Mouse (Mus musculus) frontal cortex, adult (tissue): Measurements from ENCODE around the gene Tanc1.

Experiments used
- ATAC-seq: cut with Nextera tagmentation; 2 replicates; pipeline ENCODE4 v1.9.2; 2017; ENCODE audit warnings: mild to moderate bottlenecking, moderate library complexity, mixed read lengths; ENCODE audit not compliant: low TSS enrichment

The Tanc1 gene

DNA sequence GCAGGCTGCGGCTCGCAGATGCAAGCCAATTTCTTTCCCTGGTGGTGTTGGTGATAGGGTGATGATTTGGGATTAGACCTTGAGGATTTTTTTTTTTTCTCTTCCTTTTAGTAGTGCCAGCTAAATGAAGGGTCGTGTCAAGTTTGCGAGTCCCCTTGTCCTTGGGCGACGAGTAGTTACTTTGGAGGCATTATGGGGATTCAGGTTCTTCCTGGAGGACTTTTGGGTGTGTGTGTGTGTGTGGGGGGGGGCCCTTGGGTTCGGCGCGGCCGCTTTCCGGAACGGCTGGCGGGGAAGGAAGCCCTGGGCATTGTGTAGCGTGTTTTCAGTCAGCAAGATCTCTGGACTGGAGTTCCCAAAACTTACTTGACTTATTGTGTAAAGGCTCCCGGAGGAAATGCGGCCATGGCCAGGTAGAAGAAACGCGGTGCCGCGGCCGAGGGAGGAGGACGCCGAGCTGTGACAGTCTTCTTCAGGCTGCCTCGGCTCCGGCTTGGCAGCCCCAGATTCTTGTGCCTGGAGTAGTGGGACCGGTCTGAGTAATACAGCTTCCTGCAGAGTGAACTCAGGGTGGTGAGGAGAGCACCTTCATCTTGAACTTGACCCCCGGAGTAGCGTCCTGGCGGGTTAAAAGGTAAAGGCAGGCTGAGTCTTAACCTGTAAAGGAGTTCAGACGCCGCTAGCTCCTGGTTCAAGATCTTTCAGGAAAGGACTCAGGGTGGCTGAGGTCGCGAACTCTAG lies 1.1 kb downstream of the Tanc1 start:
- no peak for ATAC-seq

DNA sequence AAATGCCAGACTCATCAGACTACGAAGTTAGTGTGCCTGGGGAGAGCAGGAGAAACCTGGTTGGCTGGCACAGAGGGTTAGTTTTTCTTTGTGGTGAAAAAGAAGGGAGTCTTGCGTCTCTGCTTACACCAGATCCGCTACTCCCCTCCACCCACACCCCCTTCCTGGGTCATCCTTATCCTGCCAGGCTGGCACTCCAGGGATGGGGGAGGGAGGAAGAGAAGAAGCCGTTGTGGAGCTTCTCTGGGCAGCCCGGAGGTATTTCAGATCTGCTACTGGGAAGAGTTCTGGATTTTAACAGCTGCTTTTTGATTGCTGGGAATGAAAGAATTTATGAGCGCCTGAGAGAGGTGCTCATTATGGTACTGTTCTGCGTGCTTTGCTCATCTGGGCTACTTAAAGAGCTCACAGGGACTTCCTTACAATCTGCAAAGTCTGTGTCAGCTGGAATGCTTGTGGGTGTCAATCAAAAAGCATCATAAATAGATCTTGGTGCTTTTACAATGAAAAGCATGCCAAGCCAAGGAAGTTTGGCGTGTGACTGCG lies 1.7 kb downstream of the Tanc1 start:
- ATAC-seq = peak; percentile 18

- no peak for ATAC-seq
Measured at GRCm38 (mm10) chr2:59616890-59617289, 5.0 kb downstream of the Tanc1 start.

DNA sequence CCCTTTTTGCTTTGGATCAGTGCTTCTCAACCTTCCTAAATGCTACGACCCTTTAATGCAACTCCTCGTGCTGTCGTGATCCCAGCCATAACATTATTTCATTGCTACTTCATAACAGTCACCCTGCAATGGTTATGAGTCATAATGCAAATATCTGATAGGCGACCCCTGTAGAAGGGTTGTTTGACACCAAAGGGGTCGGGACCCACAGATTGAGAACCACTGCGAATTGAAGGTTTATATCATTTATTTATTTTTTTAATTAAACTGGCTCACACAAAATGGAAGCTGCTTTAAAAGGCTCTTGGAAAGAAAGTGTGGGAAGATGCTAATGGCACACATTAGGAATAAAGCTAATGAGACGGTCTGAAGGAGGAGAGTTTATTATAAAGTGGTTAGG lies 7.2 kb downstream of the Tanc1 start:
- no peak for ATAC-seq

DNA sequence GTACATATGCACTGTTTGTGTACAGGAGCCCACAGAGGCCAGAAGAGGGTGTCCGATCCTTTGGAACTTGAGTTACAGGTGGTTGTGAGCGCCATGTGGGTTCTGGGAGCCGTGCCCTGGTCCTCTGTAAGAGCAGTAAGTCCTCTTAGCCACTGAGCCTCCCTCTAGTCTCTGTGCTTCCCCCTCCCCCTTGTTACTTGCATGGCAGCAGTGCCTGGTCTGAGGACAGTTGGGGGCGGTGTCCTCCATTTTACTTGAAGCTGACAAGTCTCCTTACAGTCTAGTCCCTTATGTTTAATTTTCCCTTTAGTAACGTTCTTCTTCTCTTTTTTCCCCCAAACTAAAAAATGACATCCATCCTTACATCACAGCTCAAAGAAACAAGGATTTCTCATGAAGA lies 8.8 kb downstream of the Tanc1 start:
- no peak for ATAC-seq

GRCm38 (mm10) chr2:59622514-59623139 lies 10.8 kb downstream of the Tanc1 start:
- ATAC-seq = no peak

DNA sequence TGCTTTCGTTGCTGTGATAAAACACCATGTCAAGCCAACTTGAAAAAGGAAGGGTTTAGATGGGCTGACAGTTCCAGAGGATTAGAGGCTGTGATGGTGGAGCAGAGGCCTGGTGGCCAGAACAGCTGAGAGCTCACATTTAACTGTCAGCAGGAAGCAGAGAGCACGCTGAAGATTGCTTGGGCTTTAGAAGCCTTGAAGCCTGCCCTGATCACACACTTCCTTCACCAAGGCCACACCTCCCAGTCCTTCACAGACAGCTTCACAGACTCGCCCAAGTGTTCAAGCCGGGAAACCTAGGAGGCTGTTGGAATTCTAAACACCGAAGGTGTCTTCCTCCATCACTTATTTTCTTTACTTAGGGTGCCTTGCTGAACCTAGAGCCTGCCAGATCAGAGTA lies 12.0 kb downstream of the Tanc1 start:
- no peak for ATAC-seq

DNA sequence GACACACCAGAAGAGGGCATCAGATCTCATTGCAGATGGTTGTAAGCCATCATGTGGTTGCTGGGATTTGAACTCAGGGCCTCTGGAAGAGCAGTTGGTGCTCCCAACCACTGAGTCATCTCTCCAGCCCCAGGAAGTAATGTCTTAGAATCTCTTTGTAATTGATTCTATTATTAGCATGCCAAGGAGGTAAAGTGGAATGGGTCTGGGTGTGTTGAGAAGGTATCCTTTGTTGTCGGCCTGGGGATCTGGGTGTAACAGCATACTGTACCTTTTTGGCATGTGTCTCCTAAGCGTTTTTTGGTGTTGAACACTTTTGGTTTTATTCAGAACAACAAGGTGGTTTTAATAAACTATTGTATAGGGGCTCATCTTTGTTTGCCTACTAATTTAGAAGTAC lies 13.6 kb downstream of the Tanc1 start:
- no peak for ATAC-seq

GRCm38 (mm10) chr2:59625927-59626326 lies 14.1 kb downstream of the Tanc1 start:
- ATAC-seq = no peak

DNA sequence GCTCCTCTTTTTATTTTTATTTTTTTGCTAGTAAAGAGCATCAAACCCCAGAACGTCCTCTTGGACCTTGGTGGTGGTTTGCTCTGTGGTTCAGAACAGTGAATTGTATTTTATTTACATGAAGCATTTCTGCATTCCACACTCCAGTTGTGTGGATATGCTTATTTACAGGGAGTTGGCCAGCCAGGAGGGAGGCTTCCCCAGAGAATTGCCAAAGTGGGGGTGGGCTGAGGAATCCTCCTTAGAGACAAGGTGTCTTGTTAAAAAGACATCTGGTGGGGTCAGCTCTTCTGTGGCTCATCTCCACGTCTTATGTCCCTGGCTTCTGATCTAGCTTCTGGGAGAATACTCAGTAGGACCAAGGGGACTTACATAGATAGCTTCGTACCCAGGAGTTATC lies 14.6 kb downstream of the Tanc1 start:
- no peak for ATAC-seq

GRCm38 (mm10) chr2:59627502-59627901 lies 15.7 kb downstream of the Tanc1 start:
- peak; percentile 41; the same call in 1 of the 2 replicates for ATAC-seq

- peak; percentile 71 for ATAC-seq
Measured at GRCm38 (mm10) chr2:59628057-59628901, 16.4 kb downstream of the Tanc1 start.

DNA sequence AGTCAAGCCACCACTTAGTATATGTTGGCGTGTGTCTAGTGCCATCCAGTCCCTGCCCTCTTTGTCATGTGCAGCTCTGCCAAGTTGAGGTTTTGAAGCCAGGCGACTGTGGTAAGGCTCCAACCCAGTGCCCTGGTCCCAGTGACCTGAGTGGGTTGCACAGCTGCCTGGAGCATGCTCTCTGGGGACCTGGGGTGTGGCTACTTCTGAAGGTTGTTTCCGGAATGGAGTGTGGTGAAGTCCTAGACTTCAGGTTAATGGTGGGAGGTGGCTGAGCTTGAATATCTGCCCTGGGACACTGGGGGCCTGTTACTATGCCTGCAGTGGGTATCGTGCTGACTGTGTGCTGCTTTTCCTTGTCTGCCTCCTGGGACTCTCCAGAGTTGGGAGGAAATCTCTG lies 18.0 kb downstream of the Tanc1 start:
- ATAC-seq = no peak

- no peak for ATAC-seq
Measured at GRCm38 (mm10) chr2:59631406-59631805, 19.6 kb downstream of the Tanc1 start.

- ATAC-seq = no peak
Measured at GRCm38 (mm10) chr2:59633761-59634430, 22.1 kb downstream of the Tanc1 start.

DNA sequence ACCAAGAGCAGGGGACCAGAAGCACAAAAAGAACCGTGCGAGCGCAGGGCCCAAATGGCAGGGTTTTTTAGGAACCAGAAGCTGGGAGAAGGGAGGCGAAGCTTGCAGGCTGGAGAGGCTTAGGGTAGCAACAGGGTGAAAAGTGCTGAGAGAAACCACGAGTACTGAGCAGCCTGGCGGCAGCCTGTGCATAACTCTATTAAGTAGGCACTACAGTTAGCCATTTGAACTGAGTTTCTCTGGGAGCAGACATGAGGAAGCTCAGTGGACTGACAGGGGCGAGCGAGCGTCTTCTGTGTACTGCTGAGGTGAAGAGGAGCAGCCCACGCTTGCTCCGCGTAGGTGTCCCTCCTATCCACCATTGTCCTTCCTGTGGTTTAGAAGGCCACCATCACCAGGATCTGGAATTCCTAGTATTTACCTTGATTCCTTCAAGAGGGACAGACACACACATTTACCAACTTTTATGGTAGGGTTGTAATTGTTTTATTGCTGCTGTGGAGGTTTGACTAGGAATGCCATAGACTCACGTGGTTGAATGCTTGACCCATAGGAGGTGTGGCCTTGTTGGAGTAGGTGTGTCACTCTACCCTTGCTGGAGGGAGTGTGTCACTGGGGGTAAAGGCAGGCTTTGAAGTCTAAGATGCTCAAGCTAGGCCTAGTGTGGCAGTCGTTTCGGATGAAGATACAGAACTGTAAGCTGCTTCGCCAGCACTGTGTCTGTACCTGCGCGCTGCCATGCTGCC lies 25.4 kb downstream of the Tanc1 start:
- no peak for ATAC-seq

DNA sequence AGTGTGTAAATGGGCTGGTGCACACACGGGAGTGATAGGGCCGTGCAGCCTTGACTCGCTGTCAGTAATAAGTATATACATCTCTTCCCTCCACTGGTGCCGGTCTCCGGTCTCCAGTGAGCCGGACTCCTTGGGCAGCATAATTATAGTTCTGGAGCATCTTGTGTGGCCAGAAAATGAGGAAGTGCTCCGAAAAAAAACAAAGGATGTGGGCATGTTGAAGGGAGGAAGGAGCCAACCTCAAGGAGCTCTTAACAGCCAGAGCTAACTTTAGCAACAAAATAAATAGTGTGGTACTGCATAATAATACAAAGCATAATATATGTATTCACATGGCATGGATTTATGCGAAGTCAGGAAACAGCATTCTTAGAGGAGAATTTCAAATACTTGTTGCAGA lies 30.9 kb downstream of the Tanc1 start:
- ATAC-seq = no peak

DNA sequence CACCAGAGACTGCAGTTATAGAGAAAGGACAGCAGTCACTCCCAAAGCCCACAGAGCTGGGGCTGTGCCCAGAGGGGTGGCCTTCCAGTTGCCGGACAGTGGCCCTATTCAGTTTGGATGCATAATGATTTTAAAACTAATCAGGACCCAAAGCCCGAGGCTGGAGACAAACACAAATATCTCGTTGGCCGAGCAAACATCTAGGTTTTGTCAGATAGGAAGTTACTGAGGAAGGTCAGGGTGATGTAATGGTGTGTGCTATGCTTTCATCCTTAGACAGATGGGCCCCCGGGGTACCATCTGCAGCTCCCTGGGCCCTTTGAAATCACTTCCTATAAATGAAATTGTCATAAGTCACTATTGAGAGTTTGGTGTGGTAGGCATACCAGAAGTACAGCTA lies 33.0 kb downstream of the Tanc1 start:
- peak; percentile 45 for ATAC-seq

- peak; percentile 68 for ATAC-seq
Measured at GRCm38 (mm10) chr2:59645515-59645914, 33.7 kb downstream of the Tanc1 start.

DNA sequence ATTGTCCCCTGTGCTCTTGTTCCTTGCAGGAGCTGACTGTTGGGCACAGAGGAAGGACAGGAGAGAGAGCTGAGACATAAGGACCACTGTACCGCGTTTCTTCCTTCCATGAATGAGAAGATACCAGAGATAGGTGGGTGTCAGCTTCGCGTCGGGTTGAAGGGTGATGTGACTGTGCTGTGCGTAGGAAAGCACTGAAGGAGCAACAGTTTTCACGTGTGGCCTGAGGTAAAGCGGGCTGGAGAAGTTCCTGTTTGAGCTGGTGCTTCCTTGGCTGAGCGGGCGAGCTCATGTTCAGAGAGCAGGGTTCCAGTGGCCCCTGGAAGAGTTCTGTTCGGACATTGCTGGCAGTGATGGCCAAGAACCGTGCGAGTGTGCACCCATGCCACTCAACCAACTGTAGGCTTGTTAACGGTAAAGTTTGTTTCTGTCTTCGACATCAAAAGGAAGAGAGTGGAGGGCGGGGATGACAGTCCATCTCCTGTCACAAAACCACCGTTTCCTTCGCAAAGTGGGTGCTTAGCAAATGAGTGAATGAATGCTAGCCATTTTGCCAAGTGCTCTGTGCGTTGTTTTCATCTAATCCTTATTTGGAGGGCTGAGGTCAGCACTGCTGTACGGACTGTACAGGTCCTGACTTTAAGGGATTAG lies 35.0 kb downstream of the Tanc1 start:
- ATAC-seq = no peak

- ATAC-seq = no peak
Measured at GRCm38 (mm10) chr2:59648444-59648843, 36.6 kb downstream of the Tanc1 start.
